Mouse (Mus musculus): ENCODE results near the gene Galr2. TPM values are rescaled to one million over a fixed set of nuclear protein-coding genes. Genes with fewer than 3 reads are reported as not detected.

Gene Galr2
- not detected for polyA plus RNA-seq (2014; fragmentation: Illumina TruSeq; extraction: RNeasy Lipid Tissue Mini Kit (QIAGEN cat#74804); ENCODE audit: insufficient read depth, low read depth, low replicate concordance)

GRCm38 (mm10) chr11:116280751-116281663 is at the start of gene Galr2:
Gene Galr2, plus strand, starts transcription at chr11:116280939.

DNA sequence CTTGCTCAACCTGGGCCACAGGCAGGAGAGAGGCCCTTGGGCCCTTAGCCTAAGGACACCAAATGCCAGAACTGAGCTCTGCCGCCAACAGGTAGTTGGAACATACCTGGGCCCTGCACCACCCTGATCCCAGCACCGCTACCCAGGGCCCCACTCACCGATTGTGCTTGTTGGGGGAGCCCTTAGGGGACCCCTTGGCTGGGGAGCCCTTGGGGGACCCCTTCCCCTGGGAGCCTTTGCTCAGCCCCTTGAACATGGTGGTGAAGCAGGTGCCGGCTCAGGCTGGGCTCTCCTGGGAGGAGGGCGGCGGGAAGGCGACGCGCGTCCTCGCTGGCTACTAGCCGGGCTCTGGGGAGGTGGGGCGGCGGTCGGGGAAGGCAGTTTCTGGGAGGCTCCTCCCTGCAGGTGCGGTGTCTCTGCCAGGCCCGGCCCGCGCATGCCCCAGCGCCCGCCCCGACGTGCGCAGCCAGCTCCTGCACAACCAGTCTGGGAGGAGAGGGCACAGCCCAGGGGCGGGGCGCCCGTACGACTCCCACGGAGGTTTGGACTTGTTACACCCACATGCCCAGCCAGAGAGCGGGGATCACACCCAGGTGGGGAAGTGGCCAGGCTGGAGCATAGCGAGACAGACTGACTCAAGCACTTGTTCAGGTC is 42.9 kb upstream of the Galr2 start, which contains the start of gene Evpl:
Gene Evpl (minus strand): TSS at position 336 of the 654 bp plus-strand sequence.

GRCm38 (mm10) chr11:116274045-116274666 is 6.6 kb upstream of the Galr2 start, which contains the start of gene Srp68:
Gene Srp68, minus strand, starts transcription at chr11:116274217.

DNA sequence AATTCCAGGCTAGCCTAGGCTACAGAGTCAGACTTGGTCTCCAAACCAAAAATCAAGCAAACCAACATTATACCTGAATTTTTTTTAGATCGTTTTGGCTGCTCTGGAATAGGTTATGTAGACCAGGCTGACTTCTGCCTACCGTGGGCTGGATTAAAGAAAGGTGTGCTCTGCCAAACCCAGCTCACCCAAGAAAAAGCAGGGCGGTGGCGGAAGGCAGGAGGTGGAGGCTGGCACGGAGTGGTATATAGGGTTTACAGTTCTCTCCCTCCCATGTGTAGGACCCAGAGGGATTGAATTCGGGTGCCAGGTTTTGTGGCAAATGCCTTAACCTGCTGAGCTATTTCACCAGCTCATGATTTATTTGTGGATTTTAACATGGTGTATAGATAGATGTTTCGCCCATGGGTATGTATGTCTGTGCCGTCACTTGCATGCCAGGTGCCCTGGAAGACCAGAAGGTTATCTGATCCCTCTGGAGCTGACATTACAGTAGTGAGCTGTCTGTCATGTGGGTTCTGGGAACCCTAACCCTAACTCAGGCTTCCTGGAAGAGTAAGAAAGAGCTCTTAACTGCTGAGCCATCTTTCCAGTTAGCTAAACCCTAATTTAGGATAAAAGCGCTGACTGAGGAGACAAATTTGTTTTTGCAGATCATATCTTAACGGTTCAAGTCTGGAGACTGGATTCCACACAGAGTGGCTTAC is 26.4 kb downstream of the Galr2 start, which contains the start of gene Exoc7:
Gene Exoc7 (minus strand): TSS at position 215 of the 707 bp plus-strand sequence.

Other genes with a start within 250 kb of the Galr2 start
- gene Unc13d, start 203.0 kb upstream of the Galr2 start, polyA plus RNA-seq (2014; fragmentation: Illumina TruSeq; extraction: RNeasy Lipid Tissue Mini Kit (QIAGEN cat#74804); ENCODE audit: insufficient read depth, low read depth, low replicate concordance), result 22.3 TPM
- 101 TPM for gene Wbp2, start 193.9 kb upstream of the Galr2 start, polyA plus RNA-seq (2014; fragmentation: Illumina TruSeq; extraction: RNeasy Lipid Tissue Mini Kit (QIAGEN cat#74804); ENCODE audit: insufficient read depth, low read depth, low replicate concordance)
- 16.8 TPM for gene Trim47, start 153.7 kb upstream of the Galr2 start, polyA plus RNA-seq (2014; fragmentation: Illumina TruSeq; extraction: RNeasy Lipid Tissue Mini Kit (QIAGEN cat#74804); ENCODE audit: insufficient read depth, low read depth, low replicate concordance)
- 6.5 TPM for gene Trim65, start 149.8 kb upstream of the Galr2 start, polyA plus RNA-seq (2014; fragmentation: Illumina TruSeq; extraction: RNeasy Lipid Tissue Mini Kit (QIAGEN cat#74804); ENCODE audit: insufficient read depth, low read depth, low replicate concordance)
- 30.3 TPM for gene Mrpl38, start 142.1 kb upstream of the Galr2 start, polyA plus RNA-seq (2014; fragmentation: Illumina TruSeq; extraction: RNeasy Lipid Tissue Mini Kit (QIAGEN cat#74804); ENCODE audit: insufficient read depth, low read depth, low replicate concordance)
- gene Fbf1, start 112.8 kb upstream of the Galr2 start, polyA plus RNA-seq (2014; fragmentation: Illumina TruSeq; extraction: RNeasy Lipid Tissue Mini Kit (QIAGEN cat#74804); ENCODE audit: insufficient read depth, low read depth, low replicate concordance), result 10.5 TPM
- gene Ten1, start 82.1 kb upstream of the Galr2 start, polyA plus RNA-seq (2014; fragmentation: Illumina TruSeq; extraction: RNeasy Lipid Tissue Mini Kit (QIAGEN cat#74804); ENCODE audit: insufficient read depth, low read depth, low replicate concordance), result 34.9 TPM
- 35.2 TPM for gene Acox1, start 81.9 kb upstream of the Galr2 start, polyA plus RNA-seq (2014; fragmentation: Illumina TruSeq; extraction: RNeasy Lipid Tissue Mini Kit (QIAGEN cat#74804); ENCODE audit: insufficient read depth, low read depth, low replicate concordance)
- 2.0 TPM for gene Evpl, start 42.9 kb upstream of the Galr2 start, polyA plus RNA-seq (2014; fragmentation: Illumina TruSeq; extraction: RNeasy Lipid Tissue Mini Kit (QIAGEN cat#74804); ENCODE audit: insufficient read depth, low read depth, low replicate concordance)
- 30.4 TPM for gene Srp68, start 6.7 kb upstream of the Galr2 start, polyA plus RNA-seq (2014; fragmentation: Illumina TruSeq; extraction: RNeasy Lipid Tissue Mini Kit (QIAGEN cat#74804); ENCODE audit: insufficient read depth, low read depth, low replicate concordance)
- 22.5 TPM for gene Exoc7, start 26.3 kb downstream of the Galr2 start, polyA plus RNA-seq (2014; fragmentation: Illumina TruSeq; extraction: RNeasy Lipid Tissue Mini Kit (QIAGEN cat#74804); ENCODE audit: insufficient read depth, low read depth, low replicate concordance)
- 46.0 TPM for gene Foxj1, start 54.5 kb downstream of the Galr2 start, polyA plus RNA-seq (2014; fragmentation: Illumina TruSeq; extraction: RNeasy Lipid Tissue Mini Kit (QIAGEN cat#74804); ENCODE audit: insufficient read depth, low read depth, low replicate concordance)
- gene Rnf157, start 132.1 kb downstream of the Galr2 start, polyA plus RNA-seq (2014; fragmentation: Illumina TruSeq; extraction: RNeasy Lipid Tissue Mini Kit (QIAGEN cat#74804); ENCODE audit: insufficient read depth, low read depth, low replicate concordance), result 1.5 TPM
- gene Ubald2, start 153.2 kb downstream of the Galr2 start, polyA plus RNA-seq (2014; fragmentation: Illumina TruSeq; extraction: RNeasy Lipid Tissue Mini Kit (QIAGEN cat#74804); ENCODE audit: insufficient read depth, low read depth, low replicate concordance), result 70.7 TPM
- 0.22 TPM for gene Qrich2, start 185.3 kb downstream of the Galr2 start, polyA plus RNA-seq (2014; fragmentation: Illumina TruSeq; extraction: RNeasy Lipid Tissue Mini Kit (QIAGEN cat#74804); ENCODE audit: insufficient read depth, low read depth, low replicate concordance)
- gene Prpsap1, start 213.3 kb downstream of the Galr2 start, polyA plus RNA-seq (2014; fragmentation: Illumina TruSeq; extraction: RNeasy Lipid Tissue Mini Kit (QIAGEN cat#74804); ENCODE audit: insufficient read depth, low read depth, low replicate concordance), result 39.3 TPM
- 23.0 TPM for gene Sphk1, start 250.0 kb downstream of the Galr2 start, polyA plus RNA-seq (2014; fragmentation: Illumina TruSeq; extraction: RNeasy Lipid Tissue Mini Kit (QIAGEN cat#74804); ENCODE audit: insufficient read depth, low read depth, low replicate concordance)